Mouse (Mus musculus): ENCODE measurements around the gene Gm11595.

- TF ChIP-seq CTCF (IDR thresholded peaks at IDR 0.05; ENCODE audit: borderline replicate concordance, control insufficient read depth, extremely low read depth, insufficient read depth, low read length, poor library complexity) (no peak), POLR2A (IDR thresholded peaks at IDR 0.05; ENCODE audit: control insufficient read depth, extremely low read depth, insufficient read depth, low read length, poor library complexity) (no peak)
Observed at GRCm38 (mm10) chr11:99778401-99778800, 5.7 kb upstream of the Gm11595 start.

All from thymus, adult 2 months (tissue).